Mouse (Mus musculus): ENCODE measurements at regions not wholly inside any gene's neighbourhood (a gene's known extent, or its start where the extent isn't known, plus 50 kb on each side); places are given as distances from the start of the nearest gene placed in this dataset.

GRCm38 (mm10) chr1:41420489-41421327 is 615.3 kb downstream of the Tmem182 start:
- DNase-seq, result peak; percentile 3

DNA sequence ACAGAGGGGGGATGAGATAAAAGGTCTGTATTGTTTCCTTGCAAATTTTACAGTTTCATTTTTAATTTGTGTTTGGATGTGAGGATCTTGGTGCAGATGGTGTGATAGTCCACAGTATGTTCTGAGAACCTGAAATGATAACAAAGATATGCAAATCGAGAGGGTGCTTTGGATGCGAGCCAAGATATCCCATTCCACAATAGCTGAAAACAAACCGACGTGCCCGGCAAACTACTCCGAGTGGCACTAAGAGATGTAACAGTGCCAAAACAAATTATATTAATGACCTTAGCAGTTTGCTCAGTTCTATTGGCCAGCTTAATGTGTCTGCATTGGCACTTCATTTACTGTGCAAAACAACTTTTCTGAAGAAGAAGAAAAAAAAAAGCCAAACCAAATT is 622.5 kb downstream of the Tmem182 start:
- DNase-seq, result peak; percentile 14

DNA sequence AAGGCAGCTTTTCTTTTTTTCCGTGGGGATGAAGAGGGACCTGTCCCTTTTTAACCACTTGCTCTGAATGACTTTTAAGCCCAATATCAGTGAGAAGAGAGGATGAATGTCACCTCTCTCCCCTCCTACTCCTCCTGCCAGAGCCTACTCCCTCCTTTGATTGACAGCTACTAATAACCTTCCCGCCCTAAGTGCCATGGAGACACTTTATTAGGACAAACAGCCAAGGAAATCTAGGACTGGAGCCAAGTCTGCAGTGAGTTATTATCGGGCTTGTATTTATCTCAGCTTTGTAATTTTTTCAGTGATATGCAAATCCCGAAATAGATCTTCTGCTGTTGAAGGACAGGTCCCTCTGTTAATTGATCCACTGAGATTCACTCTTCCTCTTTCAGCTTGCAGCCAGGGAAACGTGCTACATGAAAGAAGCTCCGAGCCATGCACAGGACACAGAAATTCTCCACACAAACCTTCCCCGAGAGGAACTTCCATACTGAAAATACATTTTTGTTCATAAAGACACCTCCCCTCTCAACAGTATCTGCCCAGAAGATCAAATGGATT is 625.8 kb downstream of the Tmem182 start:
- DNase-seq, result peak; percentile 11

DNA sequence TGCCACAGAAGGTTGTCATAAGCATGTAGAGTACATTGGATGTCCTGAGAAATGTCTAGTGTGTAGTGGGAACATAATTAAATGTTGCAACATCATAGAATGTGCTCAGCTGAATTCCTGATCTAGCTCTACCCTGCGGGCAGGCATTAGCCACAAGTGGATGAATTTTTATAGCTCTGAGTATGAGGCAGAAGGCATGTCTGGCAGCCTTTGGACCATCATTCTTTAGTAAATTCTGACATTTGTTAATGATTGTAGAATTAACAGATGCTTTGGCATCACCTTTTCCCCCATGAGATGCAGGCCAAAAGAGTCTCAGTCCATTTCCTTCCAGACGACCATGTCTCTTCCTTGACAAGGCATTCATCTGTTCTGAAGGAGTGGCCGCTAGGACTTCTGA is 630.0 kb downstream of the Tmem182 start:
- DNase-seq, result peak; percentile 8

- DNase-seq, result no peak
These were observed 644.6 kb downstream of the Tmem182 start for GRCm38 (mm10) chr1:41449972-41450371.

All from kidney, postnatal 10 days (tissue).